Mouse (Mus musculus) right cerebral cortex, postnatal 14 days (tissue): ENCODE results near the gene Zfp750.

Experiments
- DNase-seq: peaks from one replicate; pipeline ENCODE4 v3.0.0; 2022

Gene Zfp750

GRCm38 (mm10) chr11:121467408-121467807, 51.7 kb downstream of the Zfp750 start:
- DNase-seq = no peak
